Mouse (Mus musculus) ovary, postnatal 10 days (tissue): ENCODE results near the gene Usp46.

ENCODE experiments used
- DNase-seq: peaks from one replicate; pipeline ENCODE4 v3.0.0; 2022; ENCODE audit warnings: low spot score

Usp46 gene

DNA sequence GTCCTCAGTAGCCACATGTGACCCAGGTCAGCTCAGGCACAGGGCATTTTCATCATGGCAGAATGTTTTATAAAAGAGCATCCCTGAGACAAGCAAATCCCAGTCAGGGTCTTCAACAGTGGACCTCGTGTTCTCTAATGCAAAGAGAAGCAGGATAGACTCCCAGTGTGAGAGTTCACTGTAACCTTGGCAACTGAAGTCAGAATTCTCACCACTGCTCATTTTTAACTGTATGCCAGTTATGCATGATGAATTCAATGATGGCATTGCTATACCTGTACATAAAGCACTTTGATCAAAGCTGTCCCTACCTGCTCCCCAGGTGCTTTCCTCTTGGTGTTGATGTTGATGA is 116.6 kb downstream of the Usp46 start:
- no peak for DNase-seq

DNA sequence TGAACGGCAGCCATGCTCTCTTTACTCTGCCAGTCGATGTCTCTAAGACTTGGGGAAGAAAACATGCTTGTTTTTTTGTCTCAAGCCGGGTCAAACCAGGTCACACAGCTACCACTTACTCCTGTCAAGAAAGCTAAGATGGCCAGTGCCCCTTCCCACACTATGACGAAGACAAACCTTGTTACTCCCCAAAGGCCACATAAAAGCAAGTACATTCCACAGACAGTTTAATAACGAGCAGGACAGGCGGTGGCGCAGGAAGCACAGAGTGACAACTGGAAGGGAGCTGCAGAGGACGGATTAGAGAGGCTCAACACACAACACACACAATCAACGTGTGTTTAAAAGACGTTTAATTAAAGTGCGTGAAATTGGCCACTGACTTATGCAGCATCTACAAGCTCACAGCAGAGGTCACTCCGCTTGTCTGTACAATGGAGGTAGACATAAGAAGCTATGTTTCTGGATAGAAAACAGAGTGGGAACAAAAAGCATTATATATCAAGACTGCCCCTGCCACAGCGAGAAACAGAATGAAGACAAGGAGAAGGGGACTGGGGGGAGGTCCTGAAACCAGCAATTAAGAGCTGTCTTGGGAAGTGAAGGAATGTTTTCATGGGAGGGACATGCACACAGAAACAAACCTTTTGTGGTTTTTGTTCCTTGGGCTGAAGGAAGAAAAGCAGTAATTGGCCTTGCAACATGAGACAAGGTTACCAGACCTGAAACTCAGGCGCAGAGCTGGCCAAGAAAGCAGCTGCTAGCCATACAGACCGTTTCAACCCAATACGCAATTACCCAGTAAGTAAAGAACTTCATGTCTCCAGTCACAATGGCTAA is 117.2 kb downstream of the Usp46 start:
- no peak for DNase-seq
